Mouse (Mus musculus): ENCODE measurements around the gene Tmcc3.
A peak's percentile ranks its signal among the peaks of the same experiment; 100 is the strongest.

DNA sequence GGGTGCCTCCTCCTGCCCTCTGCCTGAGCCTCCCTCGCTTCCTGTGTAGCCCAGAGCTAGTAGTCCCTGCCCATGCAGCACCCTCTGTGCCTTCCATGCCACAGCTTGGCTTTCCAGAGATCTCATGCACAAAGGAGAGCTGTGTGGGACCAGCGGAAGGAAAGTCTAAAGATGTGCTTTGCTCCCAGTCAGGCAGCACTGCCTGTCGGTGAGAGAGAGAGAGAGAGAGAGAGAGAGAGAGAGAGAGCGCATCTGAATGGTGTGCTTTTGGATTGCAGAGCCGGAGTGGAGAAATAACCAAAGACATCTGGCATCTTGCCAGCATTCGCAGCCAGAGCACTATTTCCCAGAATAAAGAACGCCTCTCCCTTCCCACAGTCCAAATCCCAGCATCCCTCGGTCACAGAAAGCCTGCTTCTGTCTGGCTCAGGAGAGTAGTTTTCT, 182.7 kb downstream of the Tmcc3 start:
- peak; percentile 20; the same call in 1 of the 2 replicates for TF ChIP-seq CTCF (IDR thresholded peaks at IDR 0.05)
- TF ChIP-seq EP300 (IDR thresholded peaks at IDR 0.05) = no peak
